Mouse (Mus musculus) lung, adult 2 months (tissue): Measurements from ENCODE around the gene Ackr1. TPM values are rescaled to one million over a fixed set of nuclear protein-coding genes. Genes with fewer than 3 reads are reported as not detected.

ENCODE experiments used
- DNase-seq: peaks from one replicate; pipeline ENCODE4 v3.0.0; 2022
- H3K4me1 ChIP-seq: fragments of 200-500 bp; 2 replicates; pipeline ENCODE4 v1.6.1; 2011; ENCODE audit warnings: low read length; ENCODE audit not compliant: control insufficient read depth, insufficient read depth
- H3K4me3 ChIP-seq: fragments of 200-500 bp; replicated peaks from 2 replicates; pipeline ENCODE3; 2011; ENCODE audit warnings: low read depth, mild to moderate bottlenecking, control low read depth, low read length; ENCODE audit errors: extremely low read depth
- CTCF ChIP-seq: fragments of 200-500 bp; IDR thresholded peaks from 2 replicates; pipeline ENCODE4 v1.5.1; 2011; ENCODE audit warnings: mild to moderate bottlenecking, low read length, control low read depth; ENCODE audit not compliant: insufficient read depth
- POLR2A ChIP-seq: fragments of 200-500 bp; IDR thresholded peaks from 2 replicates; pipeline ENCODE4 v1.6.1; 2011; ENCODE audit warnings: low read depth, mild to moderate bottlenecking, control low read depth, low read length, borderline replicate concordance; ENCODE audit errors: extremely low read depth
- WGBS: fragments of 180-500 bp; shearing (Covaris S2); methylation state at CpG from one replicate; pipeline ENCODE4 v1.1.7; 2018; 5-methylcytosine and 5-hydroxymethylcytosine counted together
- polyA plus RNA-seq: library from polyadenylated mRNA; depleted of rRNA; stranded (reverse); fragments of >200 nt; gene quantifications from 2 replicates; pipeline ENCODE4 v1.2.3, GENCODE M21; 2012

The Ackr1 gene
- polyA plus RNA-seq, 1 experiment, result 2.3 TPM

- no peak for DNase-seq
- TF ChIP-seq POLR2A (no peak), CTCF (no peak)
- WGBS, result 17% methylated on average over 4 of the region's 4 CpGs
- H3K4me3 ChIP-seq, result no peak overlapping the region
- no peaks in the 10 kb centered on the region for H3K4me1 ChIP-seq
Measured at GRCm38 (mm10) chr1:173329185-173329584, 4.4 kb downstream of the Ackr1 start.

- no peak overlapping the region for H3K4me3 ChIP-seq
- H3K4me1 ChIP-seq, result no peaks in the 10 kb centered on the region
- 70% methylated on average over 8 of the region's 8 CpGs for WGBS
- no peak for DNase-seq
- no peak for TF ChIP-seq POLR2A
- no peak for TF ChIP-seq CTCF
Measured at GRCm38 (mm10) chr1:173328446-173328845, 5.1 kb downstream of the Ackr1 start.

- no peak for TF ChIP-seq CTCF
- no peak for TF ChIP-seq POLR2A
- Histone ChIP-seq H3K4me1 (no peaks in the 10 kb centered on the region), H3K4me3 (no peak overlapping the region)
- 55% methylated on average over 1 of the region's 1 CpGs for WGBS
- DNase-seq, result no peak
Measured at GRCm38 (mm10) chr1:173326552-173326951, 7.0 kb downstream of the Ackr1 start.

GRCm38 (mm10) chr1:173325395-173325794, 8.2 kb downstream of the Ackr1 start:
- Histone ChIP-seq H3K4me3 (no peak overlapping the region), H3K4me1 (no peaks in the 10 kb centered on the region)
- TF ChIP-seq CTCF (no peak), POLR2A (no peak)
- DNase-seq, result no peak
- WGBS, result 87% methylated on average over 1 of the region's 1 CpGs

- Histone ChIP-seq H3K4me3 (no peak overlapping the region), H3K4me1 (no peaks in the 10 kb centered on the region)
- no peak for DNase-seq
- 62% methylated on average over 4 of the region's 4 CpGs for WGBS
- TF ChIP-seq POLR2A, result no peak
- no peak for TF ChIP-seq CTCF
Measured at GRCm38 (mm10) chr1:173324961-173325360, 8.6 kb downstream of the Ackr1 start.

- 26% methylated on average over 5 of the region's 5 CpGs for WGBS
- DNase-seq, result peak; percentile 6
- Histone ChIP-seq H3K4me1 (no peaks in the 10 kb centered on the region), H3K4me3 (no peak overlapping the region)
- TF ChIP-seq CTCF, result peak; percentile 58
- no peak for TF ChIP-seq POLR2A
Measured at GRCm38 (mm10) chr1:173323839-173324585, 9.5 kb downstream of the Ackr1 start.

GRCm38 (mm10) chr1:173322249-173322627, 11.3 kb downstream of the Ackr1 start:
- DNase-seq, result no peak
- 58% methylated on average over 6 of the region's 6 CpGs for WGBS
- no peak for TF ChIP-seq CTCF
- no peak for TF ChIP-seq POLR2A
- no peak overlapping the region for H3K4me3 ChIP-seq
- no peaks in the 10 kb centered on the region for H3K4me1 ChIP-seq

- Histone ChIP-seq H3K4me1 (no peaks in the 10 kb centered on the region), H3K4me3 (no peak overlapping the region)
- TF ChIP-seq POLR2A (no peak), CTCF (no peak)
- 70% methylated on average over 8 of the region's 8 CpGs for WGBS
- DNase-seq, result no peak
Measured at GRCm38 (mm10) chr1:173321593-173322248, 11.8 kb downstream of the Ackr1 start.

- TF ChIP-seq CTCF (no peak), POLR2A (no peak)
- no peak for DNase-seq
- 74% methylated on average over 2 of the region's 2 CpGs for WGBS
- Histone ChIP-seq H3K4me3 (no peak overlapping the region), H3K4me1 (no peaks in the 10 kb centered on the region)
Measured at GRCm38 (mm10) chr1:173317925-173318477, 15.5 kb downstream of the Ackr1 start.
